Mouse (Mus musculus) stomach, postnatal 0 days (tissue): ENCODE measurements at regions not wholly inside any gene's neighbourhood (a gene's known extent, or its start where the extent isn't known, plus 50 kb on each side); places are given as distances from the start of the nearest gene placed in this dataset.

ENCODE experiments used
- ATAC-seq: fragments of 200-750 bp; cut with Nextera tagmentation; 2 replicates; pipeline ENCODE4 v1.8.0; 2017; ENCODE audit not compliant: low FRiP score, low TSS enrichment
- DNase-seq: peaks from one replicate; pipeline ENCODE4 v3.0.0-alpha.2; 2016; ENCODE audit warnings: low spot score
- H3K27ac ChIP-seq: fragments of 300-500 bp; sonication (generic); replicated peaks from 2 replicates; pipeline ENCODE4 v1.5.1; 2014; ENCODE audit warnings: mild to moderate bottlenecking, control low read depth
- H3K27me3 ChIP-seq: fragments of 300-500 bp; sonication (generic); 2 replicates; pipeline ENCODE4 v1.6.1; 2014; ENCODE audit warnings: low read length; ENCODE audit not compliant: control insufficient read depth, insufficient read depth
- H3K36me3 ChIP-seq: fragments of 300-500 bp; sonication (generic); 2 replicates; pipeline ENCODE4 v1.6.1; 2014; ENCODE audit warnings: low read length, mixed read lengths; ENCODE audit not compliant: control insufficient read depth, insufficient read depth
- H3K4me1 ChIP-seq: fragments of 300-500 bp; sonication (generic); replicated peaks from 2 replicates; pipeline ENCODE4 v1.6.1; 2014; ENCODE audit warnings: antibody characterized with exemption; ENCODE audit not compliant: control insufficient read depth, insufficient read depth
- H3K4me2 ChIP-seq: fragments of 300-500 bp; sonication (generic); replicated peaks from 2 replicates; pipeline ENCODE4 v1.6.1; 2014; ENCODE audit warnings: low read depth, mild to moderate bottlenecking, control low read depth, moderate library complexity
- H3K4me3 ChIP-seq: fragments of 300-500 bp; sonication (generic); 2 replicates; pipeline ENCODE4 v1.5.1; 2014; ENCODE audit warnings: low read depth, low read length, control low read depth
- H3K9ac ChIP-seq: fragments of 300-500 bp; sonication (generic); 2 replicates; pipeline ENCODE4 v1.6.1; 2014; ENCODE audit warnings: mild to moderate bottlenecking, low read length, control low read depth, mixed read lengths
- H3K9me3 ChIP-seq: fragments of 300-500 bp; sonication (generic); 2 replicates; pipeline ENCODE4 v1.6.1; 2016; ENCODE audit warnings: low read length; ENCODE audit not compliant: control insufficient read depth
- CTCF ChIP-seq: IDR thresholded peaks from 2 replicates; pipeline ENCODE4 v1.5.1; 2016; ENCODE audit warnings: antibody characterized with exemption, low read depth, mild to moderate bottlenecking, moderate library complexity
- EP300 ChIP-seq: optimal IDR thresholded peaks from 2 replicates; pipeline ENCODE3; 2016; ENCODE audit warnings: antibody characterized with exemption
- WGBS: fragments of 180-500 bp; shearing (Covaris S2); extraction: QIAGEN DNeasy Blood & Tissue Kit; methylation state at CpG from one replicate; pipeline ENCODE4 v1.1.7; 2014; 5-methylcytosine and 5-hydroxymethylcytosine counted together

- ATAC-seq (no peak), DNase-seq (no peak)
- no peak overlapping the region for H3K4me3 ChIP-seq
- H3K4me1 ChIP-seq = no peaks in the 10 kb centered on the region
- no peak overlapping the region for H3K9ac ChIP-seq
- H3K9me3 ChIP-seq = no peaks in the 10 kb centered on the region
- H3K27me3 ChIP-seq = no peaks in the 10 kb centered on the region
- no peak overlapping the region for H3K4me2 ChIP-seq
- 57% methylated on average over 5 of the region's 5 CpGs for WGBS
- no peaks in the 10 kb centered on the region for H3K36me3 ChIP-seq
- no peak overlapping the region for H3K27ac ChIP-seq
- no peak for TF ChIP-seq EP300
- no peak for TF ChIP-seq CTCF
These were observed 261.4 kb upstream of the Gm11146 start for GRCm38 (mm10) chr16:77863246-77863645.

- ATAC-seq (no peak), DNase-seq (no peak)
- TF ChIP-seq EP300 (no peak), CTCF (no peak)
- no peaks in the 10 kb centered on the region for H3K27me3 ChIP-seq
- H3K27ac ChIP-seq = no peak overlapping the region
- no peaks in the 10 kb centered on the region for H3K9me3 ChIP-seq
- no peak overlapping the region for H3K4me2 ChIP-seq
- 68% methylated on average over 6 of the region's 6 CpGs for WGBS
- no peaks in the 10 kb centered on the region for H3K4me1 ChIP-seq
- H3K9ac ChIP-seq = no peak overlapping the region
- H3K36me3 ChIP-seq = no peaks in the 10 kb centered on the region
- H3K4me3 ChIP-seq = no peak overlapping the region
These were observed 250.3 kb upstream of the Gm11146 start for GRCm38 (mm10) chr16:77852066-77852781.

GRCm38 (mm10) chr16:77851206-77852065 lies 249.5 kb upstream of the Gm11146 start:
- ATAC-seq (no peak), DNase-seq (no peak)
- Histone ChIP-seq H3K27ac (no peak overlapping the region), H3K36me3 (no peaks in the 10 kb centered on the region), H3K4me3 (no peak overlapping the region), H3K4me2 (no peak overlapping the region), H3K4me1 (no peaks in the 10 kb centered on the region), H3K9me3 (no peaks in the 10 kb centered on the region), H3K9ac (no peak overlapping the region), H3K27me3 (no peaks in the 10 kb centered on the region)
- WGBS = 62% methylated on average over 13 of the region's 13 CpGs
- no peak for TF ChIP-seq EP300
- TF ChIP-seq CTCF = no peak

- H3K9ac ChIP-seq = no peak overlapping the region
- H3K4me3 ChIP-seq = no peak overlapping the region
- H3K27ac ChIP-seq = no peak overlapping the region
- TF ChIP-seq EP300 = no peak
- no peak for TF ChIP-seq CTCF
- no peaks in the 10 kb centered on the region for H3K4me1 ChIP-seq
- WGBS = 64% methylated on average over 2 of the region's 2 CpGs
- H3K27me3 ChIP-seq = no peaks in the 10 kb centered on the region
- DNase-seq (no peak), ATAC-seq (no peak)
- no peaks in the 10 kb centered on the region for H3K36me3 ChIP-seq
- H3K4me2 ChIP-seq = no peak overlapping the region
- no peaks in the 10 kb centered on the region for H3K9me3 ChIP-seq
These were observed 233.9 kb upstream of the Gm11146 start for GRCm38 (mm10) chr16:77835767-77836166.

- no peaks in the 10 kb centered on the region; the same call in 1 of the 2 replicates for H3K4me1 ChIP-seq
- no peak overlapping the region for H3K4me3 ChIP-seq
- no peaks in the 10 kb centered on the region for H3K9me3 ChIP-seq
- peak; percentile 65; the same call in 1 of the 2 replicates for ATAC-seq
- no peak overlapping the region for H3K9ac ChIP-seq
- DNase-seq = peak; percentile 25
- H3K36me3 ChIP-seq = no peaks in the 10 kb centered on the region
- WGBS = 49% methylated on average over 4 of the region's 4 CpGs
- no peaks in the 10 kb centered on the region for H3K27me3 ChIP-seq
- no peak overlapping the region for H3K4me2 ChIP-seq
- H3K27ac ChIP-seq = no peak overlapping the region
- TF ChIP-seq CTCF (no peak), EP300 (peak; percentile 55)
These were observed 225.6 kb upstream of the Gm11146 start for GRCm38 (mm10) chr16:77827322-77828117.
